Mouse (Mus musculus): ENCODE data around the gene Ppbp. TPM values are rescaled to one million over a fixed set of nuclear protein-coding genes. Genes with fewer than 3 reads are reported as not detected.

The Ppbp gene
- under 1 TPM; 0.33 to 0.67 TPM for total RNA-seq (2021)
- long read RNA-seq, experiment 1: 0 reads
- long read RNA-seq, experiment 2: 0 reads

- DNase-seq: no peak
Measured at GRCm38 (mm10) chr5:90768218-90768617, at the start of gene Ppbp. TSS of gene Ppbp (plus strand) at chr5:90768518.

- DNase-seq: no peak
Measured at GRCm38 (mm10) chr5:90722656-90723055, 45.7 kb upstream of the Ppbp start.

GRCm38 (mm10) chr5:90728254-90728653 is 40.1 kb upstream of the Ppbp start:
- no peak for DNase-seq

GRCm38 (mm10) chr5:90731480-90731879 is 36.8 kb upstream of the Ppbp start:
- DNase-seq: no peak

- DNase-seq: no peak
Measured at GRCm38 (mm10) chr5:90742029-90742428, 26.3 kb upstream of the Ppbp start.

- DNase-seq: no peak
Measured at GRCm38 (mm10) chr5:90753934-90754333, 14.4 kb upstream of the Ppbp start.

- no peak for DNase-seq
Measured at GRCm38 (mm10) chr5:90758020-90758605, 10.2 kb upstream of the Ppbp start.

- no peak for DNase-seq
Measured at GRCm38 (mm10) chr5:90759077-90760065, 8.9 kb upstream of the Ppbp start, which contains the start of gene Cxcl5. TSS of gene Cxcl5 (plus strand) at chr5:90759360.

- no peak for DNase-seq
Measured at GRCm38 (mm10) chr5:90760303-90760702, 8.0 kb upstream of the Ppbp start.

- DNase-seq: no peak
Measured at GRCm38 (mm10) chr5:90760844-90761243, 7.5 kb upstream of the Ppbp start.

GRCm38 (mm10) chr5:90761834-90762233 is 6.5 kb upstream of the Ppbp start:
- no peak for DNase-seq

GRCm38 (mm10) chr5:90763912-90764665 is 4.2 kb upstream of the Ppbp start:
- DNase-seq: no peak

GRCm38 (mm10) chr5:90765821-90766606 is 2.3 kb upstream of the Ppbp start:
- no peak for DNase-seq

- DNase-seq: no peak
Measured at GRCm38 (mm10) chr5:90771369-90771768, 3.1 kb downstream of the Ppbp start.

- DNase-seq: no peak
Measured at GRCm38 (mm10) chr5:90771880-90772653, 3.7 kb downstream of the Ppbp start, which contains the start of gene Pf4. TSS of gene Pf4 (plus strand) at chr5:90772435.

- DNase-seq: no peak
Measured at GRCm38 (mm10) chr5:90775562-90775961, 7.2 kb downstream of the Ppbp start.

- DNase-seq: no peak
Measured at GRCm38 (mm10) chr5:90777621-90778020, 9.3 kb downstream of the Ppbp start.

- DNase-seq: no peak
Measured at GRCm38 (mm10) chr5:90778856-90779255, 10.5 kb downstream of the Ppbp start.

- DNase-seq: no peak
Measured at GRCm38 (mm10) chr5:90783697-90784096, 15.4 kb downstream of the Ppbp start.

GRCm38 (mm10) chr5:90785659-90786588 is 17.6 kb downstream of the Ppbp start, which contains the start of gene Cxcl3:
TSS of gene Cxcl3 (plus strand) at chr5:90786103.
- no peak for DNase-seq
